Mouse (Mus musculus) frontal cortex, postnatal 10 days (tissue): Measurements from ENCODE around the gene Tm6sf1.
"Not testable (repeated sequence)": the region's sequence is repeated elsewhere in the genome, so short reads cannot be mapped to it uniquely, and the experiment has no call there.

Experiments
- DNase-seq, 2 experiments: peaks; one replicate each; pipeline ENCODE4 v3.0.0; 2022; ENCODE audit warnings: low spot score in 2 of 2, mixed read lengths in 1 of 2

The Tm6sf1 gene

DNA sequence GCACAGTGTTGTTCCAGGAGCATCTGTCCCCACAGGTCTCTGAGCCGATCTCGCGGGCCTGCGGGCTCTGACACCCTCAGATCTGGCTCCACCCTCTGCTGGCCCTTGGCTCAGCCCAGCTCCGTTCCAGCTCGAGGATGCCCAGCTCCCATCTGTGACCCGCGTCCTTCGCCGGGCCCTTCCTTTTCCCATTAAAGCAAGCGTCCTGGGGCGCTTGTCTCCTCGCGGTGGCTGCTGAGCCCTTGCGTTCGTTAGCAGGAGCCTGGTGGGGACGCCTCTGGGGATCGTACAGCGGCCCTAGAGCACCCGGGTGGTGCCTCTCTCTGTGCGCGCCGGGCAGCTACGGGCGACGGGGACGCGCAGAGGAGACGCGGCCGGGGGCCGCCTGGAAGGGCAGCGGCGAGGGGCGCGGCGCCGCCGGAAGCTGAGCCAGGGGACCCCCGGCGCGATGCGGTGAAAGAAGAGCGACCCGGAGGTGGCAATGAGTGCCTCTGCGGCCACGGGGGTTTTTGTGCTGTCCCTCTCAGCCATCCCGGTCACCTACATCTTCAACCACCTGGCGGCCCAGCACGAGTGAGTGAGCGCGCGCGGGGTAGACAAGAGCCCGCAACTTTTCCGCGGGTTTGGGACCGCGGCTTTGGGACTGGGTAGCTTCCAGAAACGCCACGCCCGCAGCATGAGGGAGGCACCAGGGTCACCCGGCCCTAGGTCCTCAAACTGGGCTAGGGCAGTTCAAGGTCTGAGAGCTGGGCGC, at the start of gene Tm6sf1:
Tm6sf1 (plus strand) TSS at position 34 of the 754 bp plus-strand sequence.
- peak in 1 of 2 experiments; percentile 42 for DNase-seq

DNA sequence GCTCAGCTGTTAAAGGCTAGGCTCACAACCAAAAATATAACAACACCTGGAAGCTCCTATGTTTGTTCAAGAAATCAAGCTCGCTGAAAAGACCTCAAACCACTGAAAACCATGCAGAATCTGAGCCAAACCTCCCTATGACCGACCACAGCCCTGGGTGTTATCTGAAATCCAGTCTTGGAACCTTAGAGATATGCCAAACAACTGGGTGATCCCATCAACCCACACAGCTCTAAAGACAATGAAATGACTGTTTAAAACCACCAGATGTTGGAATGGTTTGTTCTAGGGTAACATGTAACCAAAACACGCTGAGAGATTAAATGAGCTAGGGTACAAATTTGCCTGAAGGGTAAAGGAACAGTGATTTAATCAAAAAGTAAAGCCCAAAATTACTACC, 33.9 kb upstream of the Tm6sf1 start:
- no peak for DNase-seq

DNA sequence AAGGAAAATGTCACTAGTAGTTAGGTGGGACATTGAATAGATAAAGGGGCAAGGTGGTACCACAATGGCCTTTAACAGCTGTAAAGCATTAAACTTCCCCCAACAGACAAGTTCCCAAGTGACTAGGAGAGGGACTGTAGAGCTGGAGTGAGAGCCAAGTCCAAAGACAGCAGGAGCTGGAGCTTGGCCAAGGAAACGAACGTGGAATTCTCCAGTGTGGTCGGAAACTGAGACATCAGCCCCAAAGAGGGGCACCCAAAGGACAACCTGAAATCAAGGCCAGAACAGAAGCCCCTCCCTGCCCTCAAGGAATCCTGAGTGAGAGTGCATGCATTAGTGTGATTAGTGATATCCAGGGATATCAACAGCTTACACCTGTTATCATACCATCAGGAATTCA, 33.4 kb upstream of the Tm6sf1 start:
- no peak for DNase-seq

DNA sequence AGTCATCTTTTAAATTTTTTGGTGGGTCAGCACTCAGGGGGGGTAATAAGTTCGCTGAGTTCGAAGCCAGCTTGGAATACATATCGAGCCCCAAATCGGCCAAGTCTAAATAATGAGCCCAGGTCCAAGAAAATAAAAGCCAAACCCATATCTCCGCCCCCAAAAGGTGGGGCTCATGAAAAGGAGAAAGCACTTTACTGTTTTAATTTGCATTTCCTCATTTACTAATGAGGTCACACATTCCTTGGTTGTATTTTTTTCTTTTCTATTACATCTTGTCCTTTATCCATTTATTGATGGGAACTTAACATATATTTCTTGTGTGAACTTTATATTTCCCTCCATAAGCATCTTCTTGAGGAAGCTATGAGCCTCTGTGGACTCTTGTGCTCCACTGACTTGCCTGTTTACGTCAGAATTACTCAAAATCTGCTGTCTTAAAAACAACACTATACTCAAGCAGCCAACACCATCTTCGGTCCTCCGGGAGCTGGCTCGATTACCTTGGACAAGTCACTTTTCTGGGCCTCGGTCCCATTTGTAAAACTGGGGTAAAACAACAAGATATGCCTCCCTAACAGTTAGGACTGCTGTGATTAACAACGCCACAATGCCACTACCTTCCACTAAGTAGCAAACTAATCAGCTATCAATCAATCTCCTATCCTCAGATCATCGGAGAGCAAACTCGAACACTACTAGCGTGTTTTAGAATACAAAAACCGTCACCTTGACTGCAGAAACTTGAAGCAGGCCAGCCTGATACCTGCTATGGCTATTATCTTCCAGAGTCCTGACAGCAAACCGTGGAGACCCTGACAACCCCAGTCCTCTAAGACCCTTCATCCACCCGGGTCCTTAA, 30.8 kb upstream of the Tm6sf1 start:
- DNase-seq: no peak

DNA sequence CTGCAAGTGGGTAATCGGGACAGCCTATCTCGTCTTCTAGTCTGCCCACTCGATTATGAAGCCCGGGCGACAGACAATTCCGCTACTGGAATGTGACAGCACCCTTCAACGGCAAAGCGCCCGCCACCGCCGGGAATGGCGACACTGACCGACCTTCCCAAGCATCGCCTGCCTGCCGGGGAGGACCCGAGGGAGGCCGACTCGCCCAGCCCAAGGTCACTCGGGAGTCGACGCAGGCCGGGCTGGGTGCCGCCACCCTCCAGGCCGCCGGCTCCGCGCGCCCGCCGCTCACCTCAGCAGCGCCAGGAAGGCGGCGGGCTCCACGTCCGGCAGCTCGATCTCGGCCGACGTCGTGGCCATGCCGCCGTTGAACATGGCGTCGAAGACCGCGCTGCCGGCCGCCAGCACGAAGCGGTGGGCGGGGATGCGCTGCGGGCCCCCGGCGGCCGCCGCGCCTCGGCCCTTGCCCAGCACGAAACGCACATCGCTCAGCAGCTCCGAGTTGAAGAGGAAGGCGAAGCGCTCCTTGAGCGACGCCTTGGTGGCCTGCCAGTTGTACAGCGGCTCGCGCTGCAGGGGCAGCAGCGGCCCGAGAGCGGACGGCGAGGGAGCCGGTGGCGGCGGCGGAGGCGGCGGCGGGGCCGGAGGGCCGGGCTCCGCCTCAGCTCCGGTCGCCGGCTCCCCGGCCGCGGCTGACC, 30.0 kb upstream of the Tm6sf1 start:
- DNase-seq: peak; percentile 35 to 58

DNA sequence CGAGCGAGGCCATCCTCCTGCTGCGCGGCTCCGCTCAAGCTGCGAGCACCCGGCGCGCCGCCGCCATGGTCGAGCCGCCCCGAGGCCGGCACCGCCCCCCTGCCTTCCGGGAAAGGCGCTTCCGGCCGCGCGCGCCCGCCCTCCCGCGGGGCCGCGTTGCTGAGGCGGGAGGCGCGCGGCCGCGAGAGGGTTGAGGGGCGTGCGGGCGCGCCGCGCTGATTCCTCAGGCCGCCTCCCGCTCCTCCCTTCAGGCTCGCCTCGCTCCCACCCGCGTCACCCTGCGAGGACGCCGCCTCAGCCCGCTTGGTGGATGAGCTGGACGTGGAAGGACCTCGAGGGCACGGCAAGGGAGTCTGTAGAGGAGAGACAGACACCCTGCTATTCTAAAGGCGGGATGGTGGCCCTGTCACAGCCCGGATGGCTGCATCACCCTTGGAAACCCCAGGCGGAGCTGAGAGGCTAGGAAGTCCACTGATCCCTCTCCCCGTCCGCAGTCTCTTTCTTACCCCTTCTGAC, 29.4 kb upstream of the Tm6sf1 start, which contains the start of gene Btbd1:
Btbd1 (minus strand) TSS at position 53 of the 516 bp plus-strand sequence.
- DNase-seq: peak; percentile 60 to 84

DNA sequence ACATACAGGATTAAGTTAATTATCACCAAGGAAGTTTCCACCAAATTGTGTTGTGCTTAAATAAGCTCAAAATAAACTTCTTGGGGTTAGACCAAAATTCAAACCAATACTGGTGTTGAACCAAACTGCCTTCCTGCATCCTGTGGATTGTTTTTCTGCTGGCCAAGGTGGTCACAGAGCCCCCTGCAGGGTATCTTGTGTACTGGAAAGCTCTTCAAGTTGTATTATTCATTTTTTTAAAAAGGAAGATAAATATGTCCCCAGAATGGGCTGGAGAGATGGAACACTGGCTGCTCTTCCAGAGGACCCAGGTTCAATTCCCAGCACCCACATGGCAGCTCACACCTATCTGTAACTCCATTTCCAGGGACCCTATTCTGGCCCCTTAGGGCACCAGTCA, 24.0 kb upstream of the Tm6sf1 start:
- DNase-seq: no peak

DNA sequence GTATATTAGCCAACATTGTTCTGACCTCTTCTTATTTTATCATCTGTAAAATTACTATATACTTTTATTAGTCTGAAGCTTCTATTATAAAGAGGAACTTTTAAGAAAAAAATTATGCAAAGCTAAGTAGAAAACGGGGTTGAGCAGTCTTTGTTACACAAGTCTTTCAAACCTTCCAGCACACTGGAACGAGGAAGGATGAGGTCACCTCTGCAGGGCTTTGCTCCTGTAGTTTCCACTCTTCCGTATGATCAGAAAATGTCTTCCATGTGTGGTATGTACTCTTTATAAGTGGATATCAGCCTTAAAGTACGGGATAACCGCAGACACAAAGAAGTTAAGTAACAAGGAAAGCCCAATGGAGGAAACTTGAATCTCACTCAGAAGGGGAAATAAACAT, 23.4 kb upstream of the Tm6sf1 start:
- DNase-seq: no peak

DNA sequence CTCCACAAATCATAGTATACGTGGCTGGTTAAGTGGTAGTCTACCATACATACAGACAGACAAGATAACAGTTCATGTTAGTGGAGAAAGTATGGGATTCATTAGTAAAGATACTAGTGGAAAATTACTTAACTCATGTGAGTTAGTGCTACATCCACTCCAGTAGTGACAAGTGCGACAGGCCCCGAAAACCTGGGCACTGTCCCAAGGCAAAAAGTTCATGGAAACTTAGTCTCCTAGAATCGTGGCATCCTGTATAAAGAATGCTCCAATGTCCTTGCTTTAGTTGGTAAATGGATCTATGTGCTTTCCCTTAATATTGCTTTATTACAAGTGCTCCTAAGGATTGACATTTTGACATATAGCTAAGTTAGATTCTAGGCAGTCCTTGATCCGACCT, 21.0 kb upstream of the Tm6sf1 start:
- not testable (repeated sequence) for DNase-seq

DNA sequence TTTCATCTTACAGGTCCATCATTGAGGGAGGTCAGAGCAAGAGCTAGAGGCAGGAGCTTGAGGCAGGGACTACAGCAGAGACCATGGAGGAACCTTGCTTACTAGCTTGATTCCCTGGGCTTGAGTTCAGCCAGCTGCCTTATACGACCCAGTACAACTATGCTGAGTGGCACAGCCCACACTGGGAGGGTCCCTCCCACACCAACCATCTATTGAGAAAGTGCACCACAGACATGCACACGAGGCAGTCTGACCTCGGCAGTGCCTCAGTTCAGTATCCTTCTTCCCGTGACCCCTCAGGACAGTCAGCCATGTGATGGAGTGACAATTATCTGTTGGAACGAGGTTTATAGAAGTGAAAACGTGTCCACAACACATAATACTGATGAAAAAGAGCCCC, 19.1 kb upstream of the Tm6sf1 start:
- no peak for DNase-seq

DNA sequence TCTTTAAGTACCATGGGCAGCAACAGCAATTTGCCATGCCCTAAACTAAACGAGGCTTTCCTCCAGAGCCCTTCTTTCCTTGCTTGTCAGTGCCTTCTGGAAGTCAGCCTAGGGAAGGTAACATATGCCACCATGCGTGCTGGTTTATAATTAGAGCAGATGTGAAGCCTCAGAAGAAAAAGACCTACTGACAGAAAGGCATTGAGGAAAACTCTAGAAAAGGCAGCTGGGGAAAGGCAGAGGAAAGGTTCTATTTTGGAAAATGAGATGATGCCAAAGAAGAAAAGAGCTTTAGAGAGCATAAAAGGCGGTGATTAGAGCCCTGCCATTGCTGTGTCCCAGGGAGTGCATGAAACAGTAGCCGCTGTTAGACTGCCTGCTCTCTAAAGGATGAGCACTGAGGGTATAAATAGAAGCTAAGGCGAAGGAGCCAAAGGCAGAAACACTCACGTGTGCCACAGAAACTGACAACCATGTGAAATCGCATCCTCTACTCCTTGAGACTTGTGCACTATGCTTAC, 18.1 kb upstream of the Tm6sf1 start:
- no peak for DNase-seq

DNA sequence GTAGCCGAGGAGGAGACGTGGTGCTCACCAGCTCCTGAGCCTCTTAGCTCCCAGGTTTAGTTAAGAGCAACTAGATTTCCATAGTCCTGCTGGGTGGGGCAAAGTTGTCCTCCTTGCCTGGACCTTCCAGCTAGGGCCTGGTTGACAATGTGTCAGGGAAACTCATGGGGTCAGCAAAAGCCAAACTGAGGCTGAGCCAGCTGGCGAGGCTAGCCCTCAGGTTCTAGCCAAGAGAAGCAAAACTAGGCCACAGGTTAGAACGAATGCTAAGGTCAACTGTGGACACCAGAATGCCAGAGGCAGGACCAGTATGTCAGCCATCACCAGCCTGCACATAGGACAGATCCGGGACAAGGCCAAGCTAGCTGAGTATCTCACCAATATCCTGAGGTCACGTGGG, 17.4 kb upstream of the Tm6sf1 start:
- DNase-seq: no peak

DNA sequence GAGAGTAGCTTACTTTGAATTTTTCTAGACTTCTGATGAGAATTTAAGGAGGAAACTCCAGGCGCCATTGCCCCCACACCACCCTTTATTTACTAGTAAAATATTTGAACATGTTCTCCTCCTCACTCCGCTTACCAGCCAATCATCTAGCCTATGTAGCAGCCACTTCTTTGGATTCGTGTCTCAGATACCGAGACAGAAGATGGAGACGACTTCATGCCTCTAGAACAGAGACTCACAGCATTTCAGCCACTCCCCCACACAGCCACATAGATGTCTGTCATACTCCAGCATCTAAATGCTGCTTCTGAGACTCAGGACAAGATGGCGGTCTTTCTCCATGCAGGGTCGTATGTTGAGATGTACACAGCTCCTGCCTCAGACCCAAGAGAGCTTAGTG, 16.7 kb upstream of the Tm6sf1 start:
- no peak for DNase-seq

DNA sequence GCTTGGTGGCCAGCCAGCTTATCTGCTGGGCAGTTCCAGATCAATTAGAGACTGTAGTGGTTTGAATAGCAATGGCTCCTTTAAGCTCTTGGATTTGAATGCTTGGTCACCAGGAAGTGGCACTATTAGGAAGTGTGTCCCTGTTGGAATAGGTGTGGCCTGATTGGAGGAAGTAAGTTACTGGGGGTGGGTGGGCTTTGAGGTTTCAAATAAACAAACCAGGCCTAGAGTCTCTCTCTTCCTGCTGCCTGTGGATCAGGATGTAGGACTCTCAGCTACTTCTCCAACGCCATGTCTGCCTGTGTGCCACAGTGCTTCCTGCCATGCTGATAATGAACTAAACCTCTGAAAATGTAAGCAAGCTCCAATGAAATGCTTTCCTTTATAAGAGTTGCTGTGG, 15.8 kb upstream of the Tm6sf1 start:
- DNase-seq: no peak

DNA sequence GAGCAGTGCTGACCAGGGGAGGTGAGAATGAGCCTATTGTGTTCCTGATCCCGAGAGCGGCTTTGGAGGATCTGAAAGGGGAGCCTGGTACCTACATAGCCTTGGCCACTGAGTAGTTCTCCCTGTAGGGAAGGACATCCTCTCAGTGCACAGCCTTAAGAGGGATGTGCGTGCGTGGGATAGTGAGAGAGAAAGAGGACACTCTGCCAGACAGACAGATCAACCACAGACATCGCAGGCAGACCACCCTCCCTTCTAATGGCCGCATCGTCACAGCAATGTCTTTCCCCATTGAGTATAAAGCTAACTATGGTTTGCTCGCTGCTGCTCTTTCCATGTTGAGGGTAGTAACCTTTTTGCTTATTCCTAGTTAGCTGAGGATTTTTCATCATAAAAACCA, 14.9 kb upstream of the Tm6sf1 start:
- no peak for DNase-seq

DNA sequence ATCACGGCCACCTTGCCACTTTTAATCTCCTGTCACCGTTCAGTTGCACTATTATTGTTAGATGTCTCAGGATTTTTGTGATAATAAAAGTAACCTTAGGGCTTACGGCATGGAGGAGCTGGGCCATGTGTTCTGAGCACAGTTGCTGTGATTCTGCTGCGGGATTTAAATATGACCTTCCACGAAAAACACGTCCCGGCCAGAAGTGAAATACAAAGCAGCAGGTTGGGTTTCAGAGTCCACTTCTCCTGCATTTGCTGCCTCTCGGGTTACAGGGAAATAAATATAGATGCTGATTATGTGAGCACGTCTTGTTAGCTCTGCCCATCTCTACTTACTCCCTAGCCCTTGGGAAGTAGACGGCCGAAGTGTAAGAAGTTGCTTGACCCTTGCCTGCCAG, 14.0 kb upstream of the Tm6sf1 start:
- DNase-seq: no peak

DNA sequence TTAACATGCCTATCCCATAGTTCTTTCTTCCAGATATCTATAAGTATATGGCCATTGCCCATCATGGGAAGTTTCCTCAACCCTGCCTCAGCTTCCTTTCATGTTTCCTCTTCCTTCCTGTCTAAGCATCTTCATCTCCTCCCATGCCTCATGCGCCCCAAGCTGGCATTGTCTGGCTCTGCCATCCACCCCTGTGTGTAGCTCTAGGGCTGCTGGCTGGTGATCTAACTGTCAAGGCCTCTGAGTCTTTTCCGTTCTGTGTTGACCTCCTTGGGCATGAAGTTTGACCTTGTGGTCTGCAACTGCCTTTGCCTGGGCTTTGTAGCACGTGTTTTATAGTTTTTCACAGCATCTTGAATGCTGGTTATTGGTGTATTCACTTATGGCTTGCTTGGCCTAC, 13.5 kb upstream of the Tm6sf1 start:
- DNase-seq: no peak

DNA sequence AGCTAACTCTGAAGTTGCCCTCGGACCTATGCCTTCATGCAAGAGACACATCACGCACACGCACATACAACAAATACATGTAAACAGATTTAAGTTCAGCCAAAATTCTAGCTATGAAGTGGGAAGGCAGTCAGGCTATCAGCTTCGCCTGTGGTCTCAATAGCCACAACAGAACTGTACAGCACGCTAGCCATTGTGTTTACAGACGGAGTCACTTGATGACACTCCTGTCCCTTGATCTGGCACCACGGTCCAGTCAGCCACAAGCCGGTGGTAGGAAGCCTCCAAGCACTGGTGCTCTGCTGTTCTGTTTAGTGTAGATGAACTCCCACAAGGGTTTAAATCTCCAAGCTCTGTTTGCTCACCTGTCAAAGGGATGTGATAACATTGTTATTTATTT, 12.8 kb upstream of the Tm6sf1 start:
- DNase-seq: no peak

DNA sequence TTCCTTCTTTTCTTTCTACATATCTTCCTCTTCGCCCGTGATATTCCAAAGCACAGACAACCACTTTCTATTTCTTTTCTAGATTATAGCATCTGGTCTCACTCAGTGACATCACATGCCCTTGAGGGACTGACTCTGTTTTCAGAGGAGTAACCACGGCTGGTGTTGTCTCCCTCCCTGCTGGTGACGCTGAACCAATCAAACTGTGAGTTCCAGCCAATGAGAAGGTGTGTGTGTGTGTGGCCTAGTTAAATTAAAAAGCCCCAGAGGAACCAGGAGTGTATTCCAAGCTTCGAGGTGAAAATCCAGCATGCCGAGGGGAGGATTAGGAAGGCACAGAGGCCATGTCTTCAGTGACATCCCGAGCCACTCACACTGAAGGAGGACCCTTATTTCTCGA, 11.8 kb upstream of the Tm6sf1 start:
- DNase-seq: no peak

DNA sequence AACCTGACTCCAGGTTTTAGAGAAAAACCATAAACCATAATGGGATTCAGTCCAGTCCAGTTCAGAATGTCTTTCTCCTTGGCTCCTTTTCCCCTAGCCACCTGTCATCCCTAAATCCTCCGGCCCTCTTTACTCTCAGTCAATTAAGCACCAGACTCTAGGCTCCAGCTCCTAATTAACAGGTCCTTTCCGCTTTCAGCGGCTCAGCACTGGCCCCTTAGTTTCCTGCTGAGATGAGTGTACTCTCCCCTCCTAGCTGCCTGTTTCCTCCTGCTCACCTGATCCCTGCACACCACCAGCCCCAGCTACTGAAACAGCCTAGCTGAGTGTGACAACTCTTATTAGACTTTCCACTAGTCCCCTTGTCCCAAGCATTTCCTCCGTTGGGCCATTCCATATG, 11.0 kb upstream of the Tm6sf1 start:
- DNase-seq: no peak

DNA sequence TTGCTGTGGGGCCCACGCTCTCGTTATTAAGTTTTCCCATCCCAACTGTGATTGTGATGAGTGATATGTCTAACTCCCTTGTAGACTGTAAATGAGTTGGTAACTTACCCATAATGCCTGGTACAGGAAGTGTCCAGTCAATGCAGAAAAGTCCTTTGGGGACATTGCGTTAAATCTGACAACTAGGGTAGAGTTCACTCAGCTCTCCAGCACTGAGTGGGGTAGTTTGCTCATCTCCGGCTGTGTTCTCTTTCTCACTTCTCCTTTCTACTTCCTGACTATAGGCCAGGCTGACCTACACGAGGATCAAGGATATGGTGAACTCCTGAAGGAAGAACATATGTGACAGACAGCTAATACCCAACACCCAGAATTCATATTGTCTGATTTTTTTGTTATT, 9.6 kb upstream of the Tm6sf1 start:
- DNase-seq: no peak

DNA sequence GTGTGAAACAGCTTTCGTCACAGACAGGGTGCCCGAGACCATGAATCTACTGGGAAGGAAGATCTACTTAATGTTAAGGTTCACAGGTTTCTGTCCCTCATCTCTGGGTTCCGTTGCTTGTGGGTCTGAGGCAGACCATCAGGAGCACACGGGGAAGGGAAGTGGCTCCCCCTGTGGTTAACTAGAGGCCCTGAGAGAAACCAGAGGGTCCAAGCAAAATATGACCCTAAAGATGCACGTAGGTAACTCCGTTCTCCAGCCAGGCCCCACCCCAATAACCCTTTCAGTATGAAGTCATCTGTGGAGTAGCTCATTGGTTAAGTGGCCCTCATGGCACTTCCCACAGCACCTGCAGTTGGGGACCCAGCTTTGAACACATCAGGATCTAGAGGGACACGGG, 9.2 kb upstream of the Tm6sf1 start:
- DNase-seq: no peak
